Mouse (Mus musculus) C2C12 (cell line): ENCODE results near the gene Aurkb. TPM values are rescaled to one million over a fixed set of nuclear protein-coding genes. Genes with fewer than 3 reads are reported as not detected.

Source experiments
- H3K27me3 ChIP-seq: one replicate; pipeline ENCODE4 v1.6.1; 2011; ENCODE audit not compliant: control insufficient read depth, insufficient read depth, insufficient read length
- H3K36me3 ChIP-seq: one replicate; pipeline ENCODE4 v1.6.1; 2011; ENCODE audit not compliant: control insufficient read depth, insufficient read depth
- H3K4me3 ChIP-seq: one replicate; pipeline ENCODE4 v1.5.1; 2011; ENCODE audit warnings: mild to moderate bottlenecking, control low read depth; ENCODE audit not compliant: poor library complexity, insufficient read depth, severe bottlenecking
- H3K79me2 ChIP-seq: one replicate; pipeline ENCODE4 v1.6.1; 2011; ENCODE audit not compliant: control insufficient read depth, insufficient read depth
- H3K79me3 ChIP-seq: one replicate; pipeline ENCODE4 v1.6.1; 2011; ENCODE audit warnings: low read depth, control low read depth
- H3ac ChIP-seq: one replicate; pipeline ENCODE3; 2011; ENCODE audit warnings: low read depth; ENCODE audit not compliant: control insufficient read depth, insufficient read length
- CEBPB ChIP-seq: IDR thresholded peaks from one replicate; pipeline ENCODE4 v1.6.1; 2011; ENCODE audit warnings: low read depth, mild to moderate bottlenecking, control low read depth, moderate library complexity
- CTCF ChIP-seq: IDR thresholded peaks from one replicate; pipeline ENCODE4 v1.5.1; 2011; ENCODE audit not compliant: control insufficient read depth, insufficient read depth, insufficient read length
- FOSL1 ChIP-seq: IDR thresholded peaks from one replicate; pipeline ENCODE4 v1.8.0; 2011; ENCODE audit warnings: mild to moderate bottlenecking, low read length; ENCODE audit not compliant: poor library complexity, insufficient read depth, severe bottlenecking
- MAX ChIP-seq: IDR thresholded peaks from one replicate; pipeline ENCODE4 v1.6.1; 2011; ENCODE audit warnings: mild to moderate bottlenecking, control low read depth
- MYOD1 ChIP-seq: IDR thresholded peaks from one replicate; pipeline ENCODE4 v1.6.1; 2011; ENCODE audit warnings: low read depth; ENCODE audit not compliant: control insufficient read depth, insufficient read length
- MYOG ChIP-seq: IDR thresholded peaks from one replicate; pipeline ENCODE4 v1.6.1; 2011; ENCODE audit not compliant: control insufficient read depth, insufficient read length; ENCODE audit errors: extremely low read depth
- USF1 ChIP-seq: IDR thresholded peaks from one replicate; pipeline ENCODE4 v1.6.1; 2011; ENCODE audit warnings: low read depth, mild to moderate bottlenecking, control low read depth, moderate library complexity
- polyA plus RNA-seq: library from polyadenylated mRNA; unstranded; fragments of >200 nt; fragmentation: generic; extraction: Trizol; gene quantifications from one replicate; pipeline ENCODE4 v1.2.1, GENCODE M21; 2012; ENCODE audit warnings: missing spikeins

Aurkb gene
- polyA plus RNA-seq, 1 experiment, result 76.6 TPM

DNA sequence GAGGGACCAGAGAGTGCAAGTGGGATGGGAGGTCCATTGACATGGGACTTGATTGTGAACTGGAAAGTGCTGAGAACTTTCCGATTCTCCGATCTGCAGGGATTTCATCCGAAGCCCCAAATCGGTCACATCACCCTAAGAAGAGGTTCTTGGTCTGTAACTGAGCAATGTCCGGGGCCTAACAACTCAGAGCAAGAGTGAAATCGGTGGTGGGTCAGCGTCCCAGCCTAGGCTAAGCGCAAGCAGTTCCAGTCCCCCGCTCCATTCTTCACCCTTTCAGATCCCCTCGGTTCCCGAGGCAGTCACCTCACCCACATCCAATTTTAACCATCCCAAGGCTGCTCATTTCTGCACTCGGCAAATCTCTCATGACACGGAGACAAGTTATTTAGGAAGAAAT lies 24.6 kb downstream of the Aurkb start:
- H3ac ChIP-seq, result peak overlapping the region; percentile 96
- no peaks in the 10 kb centered on the region for H3K79me2 ChIP-seq
- no peaks in the 10 kb centered on the region for H3K36me3 ChIP-seq
- H3K4me3 ChIP-seq, result peak overlapping the region; percentile 65
- H3K27me3 ChIP-seq, result no peaks in the 10 kb centered on the region
- no peaks in the 10 kb centered on the region for H3K79me3 ChIP-seq
- TF ChIP-seq MYOD1, result no peak
- no peak for TF ChIP-seq MYOG
- TF ChIP-seq USF1, result no peak
- no peak for TF ChIP-seq CTCF
- TF ChIP-seq CEBPB, result no peak
- TF ChIP-seq FOSL1, result no peak
- TF ChIP-seq MAX, result no peak

DNA sequence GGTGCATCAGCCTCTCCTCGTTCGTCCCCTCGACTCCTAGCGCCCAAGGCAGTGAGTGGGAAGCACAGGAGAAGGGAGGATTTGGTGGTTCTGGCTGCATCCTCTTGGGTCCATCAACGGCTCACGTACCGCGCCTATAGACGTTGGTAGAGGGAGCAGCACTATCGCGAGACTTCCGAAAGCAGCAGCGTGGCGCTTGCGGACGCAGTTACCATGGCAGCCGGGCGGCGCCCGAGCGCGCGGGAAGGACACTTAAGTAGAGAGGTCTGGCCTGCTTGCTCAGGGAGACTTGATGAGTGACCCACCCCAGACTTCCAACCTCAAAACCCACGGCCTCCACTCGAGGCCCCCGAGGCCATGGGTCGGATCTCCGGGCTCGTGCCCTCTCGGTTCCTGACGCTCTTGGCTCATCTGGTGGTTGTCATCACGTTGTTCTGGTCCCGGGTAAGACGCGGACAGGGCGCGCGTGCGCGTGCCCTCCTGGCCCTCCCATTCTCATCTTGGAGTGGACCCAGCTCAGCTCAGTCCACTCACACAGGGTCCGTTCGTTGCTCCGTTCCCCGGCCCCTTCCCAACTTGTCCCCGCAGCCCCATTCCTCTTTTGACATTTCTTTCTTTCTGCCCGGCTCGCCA lies 25.3 kb downstream of the Aurkb start, which contains the start of gene Tmem107:
Tmem107 (plus strand) TSS at position 217 of the 633 bp plus-strand sequence.
- no peak for TF ChIP-seq CTCF
- TF ChIP-seq FOSL1, result no peak
- TF ChIP-seq MYOG, result no peak
- TF ChIP-seq MAX, result peak; percentile 74
- no peak for TF ChIP-seq CEBPB

DNA sequence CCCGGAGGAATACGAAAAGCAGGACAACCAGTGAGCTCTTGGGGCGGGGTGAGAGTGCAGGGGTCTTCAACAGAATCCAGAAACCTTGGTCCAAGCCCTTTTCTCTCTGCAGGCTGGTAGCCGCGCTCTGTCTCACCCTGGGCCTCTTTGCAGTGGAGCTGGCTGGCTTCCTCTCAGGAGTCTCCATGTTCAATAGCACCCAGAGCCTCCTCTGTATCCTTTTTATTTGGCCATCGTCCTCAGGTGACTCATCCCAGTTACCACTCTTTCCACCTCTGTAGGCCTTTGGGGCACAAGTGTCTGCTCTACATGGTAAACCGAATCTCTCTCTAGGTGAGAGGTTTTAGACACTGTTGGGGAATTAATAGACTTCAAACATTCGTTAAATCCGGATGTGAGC lies 25.8 kb downstream of the Aurkb start:
- Histone ChIP-seq H3K36me3 (no peaks in the 10 kb centered on the region), H3ac (peak overlapping the region; percentile 96), H3K79me2 (no peaks in the 10 kb centered on the region), H3K79me3 (no peaks in the 10 kb centered on the region), H3K27me3 (no peaks in the 10 kb centered on the region), H3K4me3 (peak overlapping the region; percentile 65)
- TF ChIP-seq CTCF (no peak), FOSL1 (peak; percentile 22)

More for the DNA sequence above, 25.3 kb downstream of the Aurkb start, which contains the start of gene Tmem107:
- Histone ChIP-seq H3K36me3 (no peaks in the 10 kb centered on the region), H3K79me3 (no peaks in the 10 kb centered on the region), H3K79me2 (no peaks in the 10 kb centered on the region), H3K27me3 (no peaks in the 10 kb centered on the region), H3ac (peak within 1 kb of the TSS; percentile 96), H3K4me3 (peak within 1 kb of the TSS; percentile 65)

DNA sequence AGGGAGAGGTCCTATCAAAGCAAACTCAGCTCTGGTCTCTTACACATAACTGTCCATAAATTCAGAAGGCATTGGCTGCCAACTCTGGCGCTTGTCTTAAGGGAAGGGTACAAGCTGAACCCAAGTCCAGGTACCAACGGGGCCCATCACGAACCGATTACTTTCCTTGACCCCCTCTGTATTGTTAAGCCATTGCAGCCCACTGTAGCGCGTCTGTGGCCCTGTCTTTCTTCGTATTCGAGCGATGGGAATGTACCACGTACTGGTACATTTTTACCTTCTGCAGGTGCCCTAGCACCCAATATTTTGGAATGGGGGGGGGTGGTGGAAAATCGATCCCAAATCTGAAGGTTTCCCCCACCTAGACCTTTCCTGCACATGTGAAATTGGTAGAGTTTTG lies 26.8 kb downstream of the Aurkb start:
- H3K4me3 ChIP-seq, result no peak overlapping the region
- no peaks in the 10 kb centered on the region for H3K27me3 ChIP-seq
- no peaks in the 10 kb centered on the region for H3K79me2 ChIP-seq
- TF ChIP-seq USF1, result no peak
- TF ChIP-seq MAX, result no peak
- no peak for TF ChIP-seq CEBPB
- TF ChIP-seq CTCF, result no peak
- no peak for TF ChIP-seq MYOG
- TF ChIP-seq MYOD1, result no peak
- no peak for TF ChIP-seq FOSL1
- H3ac ChIP-seq, result no peak overlapping the region
- no peaks in the 10 kb centered on the region for H3K36me3 ChIP-seq
- no peaks in the 10 kb centered on the region for H3K79me3 ChIP-seq

DNA sequence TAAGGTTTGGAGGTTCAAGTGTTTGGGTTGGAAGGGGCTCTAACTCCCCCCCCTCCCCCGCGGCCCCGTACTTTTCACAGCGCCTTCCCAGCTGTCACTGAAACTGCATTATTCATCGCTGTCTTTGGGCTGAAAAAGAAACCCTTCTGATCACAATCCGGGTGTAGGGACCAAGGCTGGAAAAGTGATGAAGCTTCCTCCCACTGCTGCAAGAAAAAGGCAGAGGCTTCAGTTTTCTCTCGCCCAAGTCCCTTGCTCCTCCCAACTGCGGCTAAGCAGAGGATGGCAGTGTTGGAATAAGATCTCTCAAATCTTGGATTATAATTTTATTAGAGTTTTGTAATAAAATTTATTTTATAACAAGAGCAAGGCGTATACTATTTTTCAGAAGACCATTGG lies 27.2 kb downstream of the Aurkb start:
- H3K79me3 ChIP-seq, result no peaks in the 10 kb centered on the region
- H3K4me3 ChIP-seq, result peak overlapping the region; percentile 3
- H3K79me2 ChIP-seq, result no peaks in the 10 kb centered on the region
- TF ChIP-seq USF1 (no peak), CTCF (no peak), MYOD1 (no peak)
- H3K36me3 ChIP-seq, result no peaks in the 10 kb centered on the region
- H3K27me3 ChIP-seq, result no peaks in the 10 kb centered on the region
- peak overlapping the region; percentile 64 for H3ac ChIP-seq
